32 mouse cellular contexts compared by ENCODE assay signal in the genomic region with DNA sequence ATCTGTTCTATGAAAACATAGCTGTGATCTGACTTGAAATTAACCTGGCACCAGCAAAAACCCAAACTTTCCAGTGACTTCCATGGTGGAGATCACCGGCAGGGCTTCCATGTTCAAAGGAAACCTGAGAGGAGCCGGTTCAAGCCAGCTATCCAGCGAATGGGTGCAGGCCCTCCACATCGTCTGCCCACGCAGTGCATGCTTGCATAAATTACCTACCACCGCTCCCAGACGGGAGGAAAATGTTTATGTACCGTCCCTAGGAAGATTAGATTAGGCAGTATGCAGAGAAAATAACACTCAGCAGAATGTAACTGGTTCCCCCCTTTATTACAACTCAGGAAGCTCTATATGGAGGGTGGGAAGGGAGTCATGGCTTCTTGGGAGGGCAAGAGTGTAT.
DNase-seq lines count a peak whose midpoint lies in the region; ATAC-seq lines count a peak whose summit lies in the region.
"Had no signal": no experiment of that assay in that cellular context is flagged by ENCODE, and none has a peak within 500 bp of the region (broad histone marks: within the 10 kb centered on the region; RNA-seq: fewer than 3 reads in every experiment).

No protein-coding gene starts in this region.

- no peak for DNase-seq in embryonic facial prominence, embryonic 10.5 days (ENCODE audit: low spot score)
- no peak for DNase-seq in kidney, postnatal 36 days
- no peak for DNase-seq in limb, embryonic 10.5 days (ENCODE audit: low spot score)
- DNase-seq in yolk sac, embryonic 10.5 days (ENCODE audit: low spot score): peak; percentile 24
- DNase-seq in testis, postnatal 14 days (ENCODE audit: low spot score): no peak
- DNase-seq: adrenal gland, adult 8-10 months; cerebellum, adult 8-10 months; cerebellum, postnatal 36 days; gastrocnemius, postnatal 10 days; heart, postnatal 10 days; kidney, postnatal 14 days; layer of hippocampus, postnatal 36 days; left cerebral cortex, postnatal 4 days; liver; lung, adult 2 months; lung, postnatal 4 days; right cerebral cortex, adult 18-20 months; spleen, adult 18-20 months; thymus, adult 18-20 months; thymus, postnatal 25 days had no signal

- no peak overlapping the region for H3K9ac ChIP-seq in embryonic facial prominence, embryonic 13.5 days
- no peak overlapping the region for H3K9ac ChIP-seq in kidney, embryonic 14.5 days (ENCODE audit: low read depth, low read length)
- H3K9ac ChIP-seq in limb, embryonic 15.5 days: no peak overlapping the region
- H3K9ac ChIP-seq: embryonic facial prominence, embryonic 12.5 days; forebrain, embryonic 13.5 days; hindbrain, embryonic 12.5 days; liver, embryonic 14.5 days; midbrain, embryonic 12.5 days; neural tube, embryonic 12.5 days had no signal

- no peaks in the 10 kb centered on the region for H3K36me3 ChIP-seq in embryonic facial prominence, embryonic 13.5 days
- no peaks in the 10 kb centered on the region for H3K36me3 ChIP-seq in embryonic facial prominence, embryonic 10.5 days (replicated peaks)
- no peaks in the 10 kb centered on the region for H3K36me3 ChIP-seq in kidney, embryonic 14.5 days (ENCODE audit: control insufficient read depth, insufficient read depth, low read length)
- H3K36me3 ChIP-seq in limb, embryonic 15.5 days: no peaks in the 10 kb centered on the region
- no peaks in the 10 kb centered on the region for H3K36me3 ChIP-seq in limb, embryonic 10.5 days
- H3K36me3 ChIP-seq: embryonic facial prominence, embryonic 12.5 days; hindbrain, embryonic 12.5 days; midbrain, embryonic 12.5 days; neural tube, embryonic 12.5 days had no signal

- ATAC-seq in embryonic facial prominence, embryonic 13.5 days (ENCODE audit: insufficient number of reproducible peaks, insufficient read depth, low FRiP score, low TSS enrichment, low read depth): no peak
- peak; percentile 71 for ATAC-seq in kidney, embryonic 14.5 days (ENCODE audit: low FRiP score, low TSS enrichment)
- ATAC-seq in limb, embryonic 15.5 days (ENCODE audit: insufficient number of reproducible peaks, low FRiP score, low TSS enrichment, low read depth): no peak
- ATAC-seq: forebrain, embryonic 13.5 days; intestine, embryonic 16.5 days had no signal

- no peaks in the 10 kb centered on the region for H3K9me3 ChIP-seq in embryonic facial prominence, embryonic 13.5 days
- no peaks in the 10 kb centered on the region for H3K9me3 ChIP-seq in embryonic facial prominence, embryonic 10.5 days
- no peaks in the 10 kb centered on the region for H3K9me3 ChIP-seq in kidney, embryonic 14.5 days (ENCODE audit: control insufficient read depth, low read length)
- no peaks in the 10 kb centered on the region for H3K9me3 ChIP-seq in limb, embryonic 15.5 days
- H3K9me3 ChIP-seq in limb, embryonic 10.5 days (replicated peaks): no peaks in the 10 kb centered on the region
- H3K9me3 ChIP-seq: embryonic facial prominence, embryonic 12.5 days; forebrain, embryonic 13.5 days; hindbrain, embryonic 12.5 days; megakaryocyte, embryonic 14.5 days; midbrain, embryonic 12.5 days; neural tube, embryonic 12.5 days had no signal

- H3K4me3 ChIP-seq in embryonic facial prominence, embryonic 13.5 days: no peak overlapping the region
- no peak overlapping the region for H3K4me3 ChIP-seq in embryonic facial prominence, embryonic 10.5 days
- H3K4me3 ChIP-seq in kidney, embryonic 14.5 days (ENCODE audit: low read length): no peak overlapping the region
- no peak overlapping the region for H3K4me3 ChIP-seq in limb, embryonic 15.5 days
- no peak overlapping the region for H3K4me3 ChIP-seq in limb, embryonic 10.5 days
- H3K4me3 ChIP-seq: embryonic facial prominence, embryonic 12.5 days; forebrain, embryonic 13.5 days; hindbrain, embryonic 12.5 days; megakaryocyte, embryonic 14.5 days; midbrain, embryonic 12.5 days; myocyte; neural tube, embryonic 12.5 days had no signal

- H3K27ac ChIP-seq in embryonic facial prominence, embryonic 13.5 days: peak overlapping the region; percentile 39; the same call in 1 of the 2 replicates
- no peak overlapping the region for H3K27ac ChIP-seq in embryonic facial prominence, embryonic 10.5 days (replicated peaks)
- H3K27ac ChIP-seq in kidney, embryonic 14.5 days (ENCODE audit: low read depth, low read length): no peak overlapping the region
- H3K27ac ChIP-seq in limb, embryonic 15.5 days: peak overlapping the region; percentile 33; the same call in 1 of the 2 replicates
- H3K27ac ChIP-seq in limb, embryonic 10.5 days: no peak overlapping the region
- H3K27ac ChIP-seq: embryonic facial prominence, embryonic 12.5 days; forebrain, embryonic 13.5 days; hindbrain, embryonic 12.5 days; liver, embryonic 14.5 days; midbrain, embryonic 12.5 days; neural tube, embryonic 12.5 days had no signal

- WGBS in embryonic facial prominence, embryonic 13.5 days: 42% methylated on average over 8 of the region's 8 CpGs
- whole genome bisulfite sequencing in embryonic facial prominence, embryonic 10.5 days: 72% methylated on average over 8 of the region's 8 CpGs
- 12% methylated on average over 8 of the region's 8 CpGs for WGBS in kidney, embryonic 14.5 days
- WGBS in limb, embryonic 15.5 days: 46% methylated on average over 8 of the region's 8 CpGs
- 81% methylated on average over 8 of the region's 8 CpGs for WGBS in limb, embryonic 10.5 days

- no peak overlapping the region for H3K4me2 ChIP-seq in embryonic facial prominence, embryonic 13.5 days
- no peak overlapping the region for H3K4me2 ChIP-seq in kidney, embryonic 14.5 days (replicated peaks; ENCODE audit: low read depth, low read length)
- H3K4me2 ChIP-seq in limb, embryonic 15.5 days: no peak overlapping the region
- H3K4me2 ChIP-seq: embryonic facial prominence, embryonic 12.5 days; forebrain, embryonic 13.5 days; hindbrain, embryonic 12.5 days; midbrain, embryonic 12.5 days; neural tube, embryonic 12.5 days had no signal

- peaks cover 13% of the 10 kb centered on the region for H3K4me1 ChIP-seq in embryonic facial prominence, embryonic 13.5 days
- H3K4me1 ChIP-seq in embryonic facial prominence, embryonic 10.5 days: no peaks in the 10 kb centered on the region
- H3K4me1 ChIP-seq in kidney, embryonic 14.5 days (ENCODE audit: control insufficient read depth, insufficient read depth, low read length): no peaks in the 10 kb centered on the region; the same call in 1 of the 2 replicates
- H3K4me1 ChIP-seq in limb, embryonic 15.5 days: peaks cover 7% of the 10 kb centered on the region; the same call in 1 of the 2 replicates
- no peaks in the 10 kb centered on the region for H3K4me1 ChIP-seq in limb, embryonic 10.5 days
- H3K4me1 ChIP-seq: embryonic facial prominence, embryonic 12.5 days; forebrain, embryonic 13.5 days; hindbrain, embryonic 12.5 days; megakaryocyte, embryonic 14.5 days; neural tube, embryonic 12.5 days had no signal

- no peaks in the 10 kb centered on the region for H3K27me3 ChIP-seq in embryonic facial prominence, embryonic 13.5 days
- H3K27me3 ChIP-seq in embryonic facial prominence, embryonic 10.5 days (replicated peaks; ENCODE audit: low read depth, poor library complexity, severe bottlenecking): no peaks in the 10 kb centered on the region
- no peaks in the 10 kb centered on the region for H3K27me3 ChIP-seq in kidney, embryonic 14.5 days (ENCODE audit: control insufficient read depth, insufficient read depth, low read length)
- H3K27me3 ChIP-seq in limb, embryonic 15.5 days: no peaks in the 10 kb centered on the region
- H3K27me3 ChIP-seq in limb, embryonic 10.5 days (ENCODE audit: low read depth, poor library complexity, severe bottlenecking): no peaks in the 10 kb centered on the region
- H3K27me3 ChIP-seq: embryonic facial prominence, embryonic 12.5 days; forebrain, embryonic 13.5 days; hindbrain, embryonic 12.5 days; megakaryocyte, embryonic 14.5 days; midbrain, embryonic 12.5 days; neural tube, embryonic 12.5 days had no signal

Comparison
In these comparisons a context has a peak if more than half of its experiments do, and no peak if none do; other contexts are left out.
1. H3K27ac ChIP-seq: peak in embryonic facial prominence, embryonic 13.5 days (single experiment) and limb, embryonic 15.5 days (single experiment); none in embryonic facial prominence, embryonic 10.5 days (single experiment), kidney, embryonic 14.5 days (single experiment) and limb, embryonic 10.5 days (single experiment).